Mouse (Mus musculus) adrenal gland, postnatal 25 days (tissue): ENCODE measurements around the gene Nipal3. TPM values are rescaled to one million over a fixed set of nuclear protein-coding genes. Genes with fewer than 3 reads are reported as not detected.
A peak's percentile ranks its signal among the peaks of the same experiment; 100 is the strongest.

Experiments used
- DNase-seq: peaks from one replicate; pipeline ENCODE4 v3.0.0; 2021; ENCODE audit warnings: mixed read lengths
- total RNA-seq: library from RNA; stranded (reverse); gene quantifications from 2 replicates; pipeline ENCODE4 v1.2.3, GENCODE M21; 2021

The Nipal3 gene
- total RNA-seq, 1 experiment from 2014 or later: 26.6 TPM

GRCm38 (mm10) chr4:135505794-135506193 lies 11.0 kb upstream of the Nipal3 start:
- DNase-seq: no peak

GRCm38 (mm10) chr4:135501587-135501986 lies 6.7 kb upstream of the Nipal3 start:
- DNase-seq: no peak

GRCm38 (mm10) chr4:135499831-135500230 lies 5.0 kb upstream of the Nipal3 start:
- no peak for DNase-seq

- DNase-seq: no peak
Observed at GRCm38 (mm10) chr4:135498136-135498535, 3.3 kb upstream of the Nipal3 start.

- peak; percentile 63 for DNase-seq
Observed at GRCm38 (mm10) chr4:135495810-135496209, 972 bp upstream of the Nipal3 start.

- DNase-seq: no peak
Observed at GRCm38 (mm10) chr4:135495397-135495791, 556 bp upstream of the Nipal3 start.

GRCm38 (mm10) chr4:135493691-135494520 lies 932 bp downstream of the Nipal3 start:
- DNase-seq: peak; percentile 34

- DNase-seq: no peak
Observed at GRCm38 (mm10) chr4:135493271-135493670, 1.6 kb downstream of the Nipal3 start.

- DNase-seq: no peak
Observed at GRCm38 (mm10) chr4:135489256-135489655, 5.6 kb downstream of the Nipal3 start.

GRCm38 (mm10) chr4:135486352-135486751 lies 8.5 kb downstream of the Nipal3 start:
- DNase-seq: no peak

- no peak for DNase-seq
Observed at GRCm38 (mm10) chr4:135485086-135485485, 9.8 kb downstream of the Nipal3 start.

GRCm38 (mm10) chr4:135480370-135480769 lies 14.5 kb downstream of the Nipal3 start:
- no peak for DNase-seq

- DNase-seq: peak; percentile 19
Observed at GRCm38 (mm10) chr4:135477851-135478250, 17.0 kb downstream of the Nipal3 start.

- peak; percentile 26 for DNase-seq
Observed at GRCm38 (mm10) chr4:135463406-135463805, 31.4 kb downstream of the Nipal3 start.

GRCm38 (mm10) chr4:135453572-135453971 lies 41.3 kb downstream of the Nipal3 start:
- no peak for DNase-seq

GRCm38 (mm10) chr4:135453164-135453563 lies 41.7 kb downstream of the Nipal3 start:
- DNase-seq: no peak

- DNase-seq: no peak
Observed at GRCm38 (mm10) chr4:135451360-135452015, 43.4 kb downstream of the Nipal3 start.

GRCm38 (mm10) chr4:135442473-135442872 lies 52.4 kb downstream of the Nipal3 start:
- DNase-seq: no peak

- no peak for DNase-seq
Observed at GRCm38 (mm10) chr4:135439904-135440522, 54.8 kb downstream of the Nipal3 start.

- DNase-seq: peak; percentile 47
Observed at GRCm38 (mm10) chr4:135439188-135439647, 55.6 kb downstream of the Nipal3 start.

GRCm38 (mm10) chr4:135437924-135438323 lies 56.9 kb downstream of the Nipal3 start:
- no peak for DNase-seq

- peak; percentile 16 for DNase-seq
Observed at GRCm38 (mm10) chr4:135436291-135436690, 58.5 kb downstream of the Nipal3 start.

GRCm38 (mm10) chr4:135434395-135434789 lies 60.4 kb downstream of the Nipal3 start:
- no peak for DNase-seq
